8 mouse cellular contexts compared by ENCODE assay signal in the genomic region with DNA sequence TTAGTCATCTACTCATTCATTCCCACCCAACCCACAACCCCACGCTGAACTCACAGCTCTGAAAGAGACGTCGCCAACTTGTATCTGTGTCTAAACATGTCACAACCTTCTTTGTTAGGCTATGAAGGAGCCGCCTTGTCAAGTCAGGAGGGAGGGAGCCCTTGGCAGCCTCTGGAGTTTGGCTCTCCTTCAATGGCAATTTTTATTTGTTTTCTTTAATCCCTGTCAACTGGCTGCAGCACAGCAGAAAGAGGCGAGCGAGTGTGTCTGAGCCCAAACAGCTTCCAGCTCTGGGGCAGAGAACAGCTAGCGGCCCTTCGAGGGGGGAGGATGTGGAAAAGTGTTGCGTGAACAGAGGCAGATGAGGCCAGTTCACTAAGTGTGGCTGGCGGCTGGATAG. TPM values are rescaled to one million over a fixed set of nuclear protein-coding genes. Genes with fewer than 3 reads are reported as not detected.
DNase-seq lines count a peak whose midpoint lies in the region; ATAC-seq and TF ChIP-seq lines count a peak whose summit lies in the region.

No protein-coding gene starts in this region.

- no peak overlapping the region for H3K9ac ChIP-seq in hindbrain, postnatal 0 days (replicated peaks; ENCODE audit: low read length)
- no peak overlapping the region for H3K9ac ChIP-seq in midbrain, embryonic 15.5 days

- POLR2A ChIA-PET in Patski (lab: Charles Lee), result interaction anchor here (0.5 kb wide), 1 partner anchor 20 kb away, joined by 14 read pairs; no protein-coding TSS in a partner anchor

- peak; percentile 25 for ATAC-seq in Patski
- peak; percentile 83 for ATAC-seq in hindbrain, postnatal 0 days
- ATAC-seq in midbrain, embryonic 15.5 days (replicated peaks), result peak; percentile 63

- in situ Hi-C loops in Patski (cut with MboI; ENCODE audit: low pct_unique_long_range_greater_than_20kb), result no loop called here

- peaks cover 26% of the 10 kb centered on the region for H3K4me1 ChIP-seq in hindbrain, postnatal 0 days (ENCODE audit: insufficient read depth, low read length)
- H3K4me1 ChIP-seq in midbrain, embryonic 15.5 days, result peaks cover 21% of the 10 kb centered on the region

- no peaks in the 10 kb centered on the region for H3K36me3 ChIP-seq in hindbrain, postnatal 0 days (ENCODE audit: insufficient read depth, low read length)
- H3K36me3 ChIP-seq in midbrain, embryonic 15.5 days (replicated peaks), result no peaks in the 10 kb centered on the region

- H3K27me3 ChIP-seq in Patski, result no peaks in the 10 kb centered on the region
- no peaks in the 10 kb centered on the region for H3K27me3 ChIP-seq in hindbrain, postnatal 0 days (ENCODE audit: insufficient read depth, low read length)
- H3K27me3 ChIP-seq in midbrain, embryonic 15.5 days (replicated peaks), result no peaks in the 10 kb centered on the region

- DNase-seq in Patski (ENCODE audit: low read depth, low spot score), result no peak
- peak; percentile 95 for DNase-seq in brain, adult 2 months (ENCODE audit: low read depth, low spot score)
- peak; percentile 60 to 63 for DNase-seq in gastrocnemius, adult 8-10 months (ENCODE audit: low spot score in 2 of 2)
- peak; percentile 85 for DNase-seq in hindbrain, postnatal 0 days (ENCODE audit: low spot score)
- peak; percentile 66 to 78 for DNase-seq in left cerebral cortex, adult 9 months (ENCODE audit: low spot score in 2 of 2)
- no peak for DNase-seq in spleen, adult 18-20 months
- no peak for DNase-seq in thymus, postnatal 14 days

- WGBS in hindbrain, postnatal 0 days, result 25% methylated on average over 10 of the region's 10 CpGs
- WGBS in midbrain, embryonic 15.5 days, result 28% methylated on average over 10 of the region's 10 CpGs

- no peak overlapping the region for H3K4me3 ChIP-seq in hindbrain, postnatal 0 days (ENCODE audit: low read length)
- H3K4me3 ChIP-seq in midbrain, embryonic 15.5 days, result no peak overlapping the region

- H3K27ac ChIP-seq in hindbrain, postnatal 0 days, result peak overlapping the region; percentile 51; the same call in 1 of the 2 replicates
- peak overlapping the region; percentile 2; the same call in 1 of the 2 replicates for H3K27ac ChIP-seq in midbrain, embryonic 15.5 days

- H3K4me2 ChIP-seq in hindbrain, postnatal 0 days (ENCODE audit: low read depth, low read length), result 0 out of 2 replicates have a peak overlapping the region, but pooled peaks have one; percentile 18
- no peak overlapping the region for H3K4me2 ChIP-seq in midbrain, embryonic 15.5 days

- CTCF ChIA-PET in Patski (lab: Charles Lee), result no interaction called here

- no peaks in the 10 kb centered on the region for H3K9me3 ChIP-seq in hindbrain, postnatal 0 days (ENCODE audit: low read length)
- no peaks in the 10 kb centered on the region for H3K9me3 ChIP-seq in midbrain, embryonic 15.5 days

- TF ChIP-seq CTCF in Patski (IDR thresholded peaks at IDR 0.05), result no peak
- TF ChIP-seq CTCF in hindbrain, postnatal 0 days (IDR thresholded peaks at IDR 0.05; ENCODE audit: low read depth), result no peak

RNA-seq across cellular contexts. Expression of a gene that starts 50.0 kb away (rescaled TPM):
- 44.2 TPM for polyA plus RNA-seq in Patski (2021)
- 1 to 10 TPM; 1.5 to 1.9 (median 1.8) TPM for total RNA-seq in gastrocnemius, adult 8-10 months (2022)
- total RNA-seq in hindbrain, postnatal 0 days (2014; rRNA removed), result 53.6 and 59.3 TPM in 2 replicates
- 56.6 and 61.5 TPM in 2 replicates for polyA plus RNA-seq in hindbrain, postnatal 0 days (2015; fragmentation: Nextera tagmentation; extraction: Ambion mirVana)
- polyA plus RNA-seq in midbrain, embryonic 15.5 days (2015; fragmentation: Nextera tagmentation; extraction: Ambion mirVana), result 62.0 and 65.7 TPM in 2 replicates

Comparison
In these comparisons a context has a peak if more than half of its experiments do, and no peak if none do; other contexts are left out.
1. ATAC-seq: peak in every context shown above with its lines; median percentile 83 in hindbrain, postnatal 0 days; 63 in midbrain, embryonic 15.5 days; 25 in Patski.
2. DNase-seq: peak in brain, adult 2 months (single experiment), gastrocnemius, adult 8-10 months (2 of 2), hindbrain, postnatal 0 days (single experiment) and left cerebral cortex, adult 9 months (2 of 2); none in Patski (single experiment), spleen, adult 18-20 months (0 of 2) and thymus, postnatal 14 days (single experiment).